Mouse (Mus musculus) ES-Bruce4 (cell line): ENCODE data around the gene Ppl. TPM values are rescaled to one million over a fixed set of nuclear protein-coding genes. Genes with fewer than 3 reads are reported as not detected.

ENCODE experiments used
- H3K27ac ChIP-seq: 2 replicates; pipeline ENCODE4 v1.5.1; 2012; ENCODE audit warnings: low read length, inconsistent platforms; ENCODE audit not compliant: insufficient read depth
- H3K27me3 ChIP-seq: 2 replicates; pipeline ENCODE4 v1.6.1; 2012; ENCODE audit warnings: mild to moderate bottlenecking, low read length, inconsistent platforms; ENCODE audit not compliant: control insufficient read depth, poor library complexity, insufficient read depth, severe bottlenecking
- H3K36me3 ChIP-seq: 2 replicates; pipeline ENCODE4 v1.6.1; 2012; ENCODE audit warnings: inconsistent platforms, mild to moderate bottlenecking, low read length, moderate library complexity; ENCODE audit not compliant: control insufficient read depth, poor library complexity, insufficient read depth, severe bottlenecking
- H3K4me1 ChIP-seq: one replicate; pipeline ENCODE4 v1.8.1; 2011; ENCODE audit warnings: low read length; ENCODE audit not compliant: control insufficient read depth, insufficient read depth
- H3K4me3 ChIP-seq: 2 replicates; pipeline ENCODE4 v1.5.1; 2011; ENCODE audit warnings: low read depth, mild to moderate bottlenecking, low read length
- H3K9ac ChIP-seq: 2 replicates; pipeline ENCODE4 v1.6.1; 2012; ENCODE audit warnings: low read depth, mild to moderate bottlenecking, inconsistent platforms; ENCODE audit not compliant: poor library complexity, severe bottlenecking
- H3K9me3 ChIP-seq: replicated peaks from 2 replicates; pipeline ENCODE4 v1.6.1; 2012; ENCODE audit warnings: mild to moderate bottlenecking, low read length, inconsistent platforms; ENCODE audit not compliant: control insufficient read depth, poor library complexity, insufficient read depth, severe bottlenecking
- CTCF ChIP-seq: IDR thresholded peaks from one replicate; pipeline ENCODE4 v1.8.1; 2011; ENCODE audit warnings: low read depth, low read length
- EP300 ChIP-seq: IDR thresholded peaks from 2 replicates; pipeline ENCODE4 v1.6.1; 2011; ENCODE audit warnings: low read depth, low read length; ENCODE audit not compliant: insufficient read depth
- POLR2A ChIP-seq: IDR thresholded peaks from one replicate; pipeline ENCODE4 v1.8.1; 2011; ENCODE audit warnings: low read length; ENCODE audit not compliant: insufficient read depth
- polyA plus RNA-seq: library from polyadenylated mRNA; stranded (reverse); fragments of >200 nt; gene quantifications from 2 replicates; pipeline ENCODE4 v1.2.4, GENCODE M21; 2011; ENCODE audit warnings: low read depth; ENCODE audit not compliant: missing spikeins, insufficient read depth, insufficient read length

Ppl gene
- polyA plus RNA-seq, 1 experiment = 11.4 TPM

DNA sequence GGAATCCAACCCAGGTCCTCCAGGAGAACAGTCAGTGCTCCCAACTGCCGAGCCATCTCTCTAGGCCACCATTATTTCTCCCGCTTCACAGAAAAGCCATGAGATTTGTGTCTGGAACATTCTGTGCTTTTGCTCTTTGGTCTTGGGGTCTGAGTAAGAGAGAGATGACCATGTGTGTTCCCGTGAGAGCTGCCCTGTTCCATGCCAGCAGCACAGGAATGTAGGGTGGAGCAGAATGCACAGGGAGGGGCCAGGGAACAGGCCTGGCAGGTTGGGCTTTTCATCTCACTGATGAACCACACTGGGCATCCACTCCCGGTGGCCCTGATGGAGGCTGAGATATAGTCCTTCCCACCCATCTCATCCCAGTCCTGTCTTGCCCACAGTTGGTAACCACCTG lies 12.8 kb downstream of the Ppl start:
- no peak overlapping the region for H3K4me3 ChIP-seq
- no peak for TF ChIP-seq EP300
- TF ChIP-seq CTCF = no peak
- no peak for TF ChIP-seq POLR2A
- H3K36me3 ChIP-seq = no peaks in the 10 kb centered on the region
- no peaks in the 10 kb centered on the region for H3K27me3 ChIP-seq
- peaks cover 4% of the 10 kb centered on the region for H3K4me1 ChIP-seq
- no peak overlapping the region for H3K9ac ChIP-seq
- H3K27ac ChIP-seq = no peak overlapping the region
- H3K9me3 ChIP-seq = no peaks in the 10 kb centered on the region

DNA sequence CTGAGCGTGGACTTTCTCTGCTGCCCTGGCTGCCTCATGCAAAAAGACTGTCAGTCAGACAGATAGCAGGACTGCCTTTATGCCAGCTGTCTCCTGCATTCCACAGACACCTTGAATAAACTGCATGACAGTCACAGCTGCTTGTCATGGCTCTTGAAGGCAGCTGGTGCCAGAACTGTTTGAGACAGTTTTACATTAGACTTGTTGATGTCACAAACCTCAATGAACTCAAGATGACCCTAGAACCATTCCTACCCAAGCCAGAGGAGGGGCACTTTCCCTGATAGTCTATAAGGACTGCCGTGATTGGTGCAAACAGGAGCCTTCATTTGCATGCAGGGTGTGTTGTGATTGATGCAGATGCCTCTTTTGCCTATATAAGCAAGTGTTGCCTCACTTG lies 18.6 kb downstream of the Ppl start:
- no peak for TF ChIP-seq POLR2A
- no peak for TF ChIP-seq CTCF
- no peak for TF ChIP-seq EP300
- H3K9me3 ChIP-seq = no peaks in the 10 kb centered on the region
- H3K4me3 ChIP-seq = no peak overlapping the region
- no peak overlapping the region for H3K9ac ChIP-seq
- no peaks in the 10 kb centered on the region for H3K27me3 ChIP-seq
- H3K36me3 ChIP-seq = no peaks in the 10 kb centered on the region
- H3K27ac ChIP-seq = no peak overlapping the region
- H3K4me1 ChIP-seq = no peaks in the 10 kb centered on the region

DNA sequence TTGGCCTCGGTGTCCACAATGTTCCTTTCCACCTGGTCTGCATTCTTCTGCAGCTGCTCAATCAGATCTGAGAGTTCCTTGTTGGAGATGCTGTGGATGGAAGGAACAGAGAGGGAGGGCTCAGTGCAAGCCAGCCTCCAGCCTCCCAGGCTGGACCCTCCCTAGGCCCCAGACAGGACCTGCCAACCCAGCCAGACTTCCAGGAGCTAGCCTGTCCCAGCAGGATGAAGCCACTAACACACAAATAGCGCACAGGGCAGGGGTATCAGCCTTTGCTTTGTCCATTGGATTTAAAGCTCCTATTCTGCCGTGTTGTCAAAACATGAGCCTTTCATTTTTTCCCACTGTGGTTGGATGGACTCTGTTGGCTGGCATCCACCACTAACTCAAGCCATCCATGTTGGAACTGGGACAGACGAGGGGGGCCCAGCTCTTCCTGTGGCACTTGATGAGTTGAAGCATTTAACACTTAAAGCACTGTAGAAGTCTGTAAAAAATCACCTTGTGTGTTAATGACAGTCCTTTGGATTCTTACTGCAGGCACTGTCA lies 19.1 kb downstream of the Ppl start:
- Histone ChIP-seq H3K27ac (no peak overlapping the region), H3K36me3 (no peaks in the 10 kb centered on the region), H3K9ac (no peak overlapping the region), H3K4me1 (no peaks in the 10 kb centered on the region), H3K9me3 (no peaks in the 10 kb centered on the region), H3K4me3 (no peak overlapping the region), H3K27me3 (no peaks in the 10 kb centered on the region)
- no peak for TF ChIP-seq POLR2A

DNA sequence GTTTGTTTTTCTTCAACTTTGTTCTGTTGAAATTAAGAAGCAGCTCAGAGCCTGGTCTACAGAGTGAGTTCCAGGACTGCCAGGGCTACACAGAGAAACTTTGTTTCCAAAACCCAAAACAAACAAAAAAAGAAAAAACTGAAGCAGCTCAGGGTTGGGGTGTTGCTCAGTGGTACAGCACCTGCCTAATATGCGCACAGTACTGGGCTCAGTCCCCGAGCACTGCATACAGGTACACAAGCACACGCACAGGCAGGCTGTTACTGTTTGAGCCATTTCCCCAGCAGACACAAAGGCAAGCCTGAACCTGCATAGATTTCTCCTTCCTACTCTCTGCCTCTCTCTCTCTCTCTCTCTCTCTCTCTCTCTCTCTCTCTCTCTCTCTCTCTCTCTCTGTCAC lies 21.2 kb downstream of the Ppl start:
- no peaks in the 10 kb centered on the region for H3K36me3 ChIP-seq
- H3K27me3 ChIP-seq = no peaks in the 10 kb centered on the region

DNA sequence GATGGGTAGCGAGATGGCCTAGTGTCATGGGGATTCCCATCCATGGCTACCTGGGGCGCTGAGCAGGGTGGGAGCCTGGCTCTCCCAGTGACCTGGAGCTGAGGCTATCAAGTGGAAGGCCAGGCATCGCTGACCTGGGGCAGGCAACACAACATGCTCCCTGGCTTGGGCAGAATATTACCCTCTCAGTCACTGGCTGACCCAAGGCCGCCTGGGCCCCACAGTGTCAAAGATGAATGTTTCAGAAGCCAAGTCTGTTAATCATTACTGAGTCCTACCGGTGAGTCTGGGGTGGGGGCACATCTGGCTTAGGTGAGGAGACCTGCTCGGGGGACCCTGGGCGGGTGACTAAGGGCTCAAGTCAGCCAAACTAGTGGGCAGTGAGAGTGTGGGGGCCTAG lies 22.3 kb downstream of the Ppl start:
- H3K27me3 ChIP-seq = no peaks in the 10 kb centered on the region
- no peaks in the 10 kb centered on the region for H3K9me3 ChIP-seq
- H3K4me1 ChIP-seq = no peaks in the 10 kb centered on the region
- H3K4me3 ChIP-seq = no peak overlapping the region
- no peak overlapping the region for H3K27ac ChIP-seq
- H3K9ac ChIP-seq = no peak overlapping the region
- TF ChIP-seq POLR2A (no peak), EP300 (no peak), CTCF (no peak)
- H3K36me3 ChIP-seq = no peaks in the 10 kb centered on the region

More for the DNA sequence above, 21.2 kb downstream of the Ppl start:
- Histone ChIP-seq H3K4me1 (no peaks in the 10 kb centered on the region), H3K9ac (no peak overlapping the region), H3K4me3 (no peak overlapping the region), H3K9me3 (no peaks in the 10 kb centered on the region), H3K27ac (no peak overlapping the region)
- TF ChIP-seq CTCF = no peak
- no peak for TF ChIP-seq POLR2A
- TF ChIP-seq EP300 = no peak

DNA sequence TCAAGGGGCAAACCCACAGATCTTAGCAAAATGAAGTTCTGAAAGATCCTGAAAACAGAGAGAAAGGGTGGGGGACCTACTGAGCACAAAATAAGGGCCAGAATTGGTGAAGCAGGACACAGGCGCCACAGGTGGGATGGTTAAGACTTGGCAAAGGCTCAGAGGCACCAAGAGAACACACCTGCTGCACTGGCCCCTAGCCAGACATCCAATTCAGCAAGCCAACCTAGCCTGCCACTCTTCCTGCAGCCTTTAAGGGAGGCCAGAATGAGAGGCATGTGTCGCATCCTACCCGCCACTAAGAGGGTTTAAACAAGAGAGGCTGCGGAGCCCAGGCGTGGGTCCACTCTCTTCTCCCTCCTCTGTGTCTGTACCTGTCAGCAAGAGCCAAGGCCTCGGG lies 31.2 kb downstream of the Ppl start:
- Histone ChIP-seq H3K36me3 (no peaks in the 10 kb centered on the region), H3K9me3 (no peaks in the 10 kb centered on the region), H3K9ac (no peak overlapping the region), H3K4me1 (no peaks in the 10 kb centered on the region), H3K4me3 (no peak overlapping the region), H3K27me3 (no peaks in the 10 kb centered on the region), H3K27ac (no peak overlapping the region)
- no peak for TF ChIP-seq POLR2A
- no peak for TF ChIP-seq CTCF
- no peak for TF ChIP-seq EP300
